20 mouse cellular contexts compared by ENCODE assay signal in genomic region chr1:36994296-36994695, GRCm38 (mm10). TPM values are rescaled to one million over a fixed set of nuclear protein-coding genes. Genes with fewer than 3 reads are reported as not detected.
"Had no signal": no experiment of that assay in that cellular context is flagged by ENCODE, and none has a peak within 500 bp of the region (broad histone marks: within the 10 kb centered on the region; RNA-seq: fewer than 3 reads in every experiment).

No protein-coding gene starts in this region.

- H3K27ac ChIP-seq: midbrain, embryonic 10.5 days; midbrain, embryonic 12.5 days; neural tube, embryonic 13.5 days; neural tube, embryonic 15.5 days had no signal

- H3K36me3 ChIP-seq: midbrain, embryonic 10.5 days; midbrain, embryonic 12.5 days; neural tube, embryonic 13.5 days; neural tube, embryonic 15.5 days had no signal

- DNase-seq: lung, adult 18-20 months; lung, embryonic 14.5 days; lung, postnatal 10 days; lung, postnatal 4 days; midbrain, embryonic 14.5 days; retina, postnatal 1 day; right cerebral cortex, adult 18-20 months; right cerebral cortex, postnatal 25 days; right cerebral cortex, postnatal 4 days; spleen, adult 18-20 months; thymus, adult 18-20 months; thymus, postnatal 14 days; thymus, postnatal 36 days had no signal

- H3K9me3 ChIP-seq: midbrain, embryonic 10.5 days; midbrain, embryonic 12.5 days; neural tube, embryonic 13.5 days; neural tube, embryonic 15.5 days had no signal

- H3K4me2 ChIP-seq: lung, embryonic 14.5 days; midbrain, embryonic 12.5 days; neural tube, embryonic 13.5 days; neural tube, embryonic 15.5 days had no signal

- ATAC-seq: midbrain, embryonic 16.5 days had no signal

- H3K9ac ChIP-seq: lung, embryonic 14.5 days; midbrain, embryonic 12.5 days; neural tube, embryonic 13.5 days; neural tube, embryonic 15.5 days had no signal

- H3K4me1 ChIP-seq: midbrain, embryonic 10.5 days; midbrain, embryonic 12.5 days; neural tube, embryonic 15.5 days had no signal

- H3K27me3 ChIP-seq: midbrain, embryonic 12.5 days; neural tube, embryonic 13.5 days; neural tube, embryonic 15.5 days had no signal

- H3K4me3 ChIP-seq: midbrain, embryonic 10.5 days; midbrain, embryonic 12.5 days; myocyte; neural tube, embryonic 13.5 days; neural tube, embryonic 15.5 days had no signal

RNA-seq across cellular contexts. Expression of gene Vwa3b, which starts 32.1 kb away (rescaled TPM):
- total RNA-seq: megakaryocyte-erythroid progenitor cell, adult 5-6 weeks had no signal
- polyA plus RNA-seq: lung, embryonic 14.5 days; myocyte had no signal
